8 mouse cellular contexts compared by ENCODE assay signal in genomic region chr19:7422656-7423027, GRCm38 (mm10). TPM values are rescaled to one million over a fixed set of nuclear protein-coding genes. Genes with fewer than 3 reads are reported as not detected.
DNase-seq lines count a peak whose midpoint lies in the region; ATAC-seq and TF ChIP-seq lines count a peak whose summit lies in the region.

No protein-coding gene starts in this region.

- peak overlapping the region; percentile 43 for H3K4me2 ChIP-seq in liver, embryonic 12.5 days

- H3K27ac ChIP-seq in cerebellum, adult 2 months (ENCODE audit: insufficient read depth, low read length): no peak overlapping the region
- H3K27ac ChIP-seq in liver, embryonic 12.5 days: no peak overlapping the region

- H3K27me3 ChIP-seq in cerebellum, adult 2 months (ENCODE audit: control insufficient read depth, insufficient read depth, low read length): no peaks in the 10 kb centered on the region
- H3K27me3 ChIP-seq in liver, embryonic 12.5 days (replicated peaks): peaks cover 26% of the 10 kb centered on the region

- H3K9ac ChIP-seq in liver, embryonic 12.5 days: no peak overlapping the region

- 5% methylated on average over 35 of the region's 35 CpGs for WGBS in cerebellum, adult 2 months
- WGBS in liver, embryonic 12.5 days (ENCODE audit: insufficient replicate concordance): 44% methylated on average over 35 of the region's 35 CpGs

- no peak for TF ChIP-seq CTCF in cerebellum, adult 2 months (IDR thresholded peaks at IDR 0.05; ENCODE audit: borderline replicate concordance, insufficient read depth, low read depth, low read length)

- DNase-seq in cerebellum, adult 2 months: no peak
- no peak for DNase-seq in cerebellum, adult 8-10 months
- DNase-seq in right cerebral cortex, postnatal 4 days: peak; percentile 54
- no peak for DNase-seq in right cerebral cortex, postnatal 10 days (ENCODE audit: low spot score in 2 of 2)
- peak; percentile 34 for DNase-seq in testis, postnatal 14 days (ENCODE audit: low spot score)
- no peak for DNase-seq in T-cell, adult 2 months (ENCODE audit: low spot score)

- TF ChIP-seq POLR2A in cerebellum, adult 2 months (IDR thresholded peaks at IDR 0.05; ENCODE audit: borderline replicate concordance, insufficient read depth, low read length): no peak

- H3K9me3 ChIP-seq in liver, embryonic 12.5 days (replicated peaks): no peaks in the 10 kb centered on the region

- ATAC-seq in liver, embryonic 12.5 days: no peak
- ATAC-seq in megakaryocyte, adult 5-6 weeks (ENCODE audit: poor library complexity, severe bottlenecking): no peak

- H3K4me1 ChIP-seq in cerebellum, adult 2 months (ENCODE audit: control insufficient read depth, insufficient read depth, low read length): no peaks in the 10 kb centered on the region
- peaks cover 60% of the 10 kb centered on the region for H3K4me1 ChIP-seq in liver, embryonic 12.5 days

- peak overlapping the region; percentile 61 for H3K4me3 ChIP-seq in cerebellum, adult 2 months (replicated peaks; ENCODE audit: insufficient read depth, low read depth, low read length)
- 0 out of 2 replicates have a peak overlapping the region, but pooled peaks have one; percentile 4 for H3K4me3 ChIP-seq in liver, embryonic 12.5 days

- H3K36me3 ChIP-seq in liver, embryonic 12.5 days: peaks cover 77% of the 10 kb centered on the region

RNA-seq across cellular contexts. Expression of gene 2700081O15Rik, which starts 5.2 kb away (rescaled TPM):
- 16.3 and 16.6 TPM in 2 replicates for polyA plus RNA-seq in cerebellum, adult 2 months (2012; rRNA removed)
- polyA plus RNA-seq in liver, embryonic 12.5 days (2016; fragmentation: Nextera tagmentation; extraction: Ambion mirVana): 1.9 TPM in 2 replicates
- total RNA-seq in megakaryocyte, adult 5-6 weeks (2015): 0.41 and 0.98 TPM in 2 replicates
- total RNA-seq in megakaryocyte, adult 5-6 weeks (2017): 0.51 and 0.61 TPM in 2 replicates

RNA-seq across cellular contexts. Expression of gene Spindoc, which starts 39.8 kb away (rescaled TPM):
- 18.5 and 19.0 TPM in 2 replicates for polyA plus RNA-seq in cerebellum, adult 2 months (2012; rRNA removed)
- polyA plus RNA-seq in liver, embryonic 12.5 days (2016; fragmentation: Nextera tagmentation; extraction: Ambion mirVana): 10.3 and 10.8 TPM in 2 replicates
- total RNA-seq in megakaryocyte, adult 5-6 weeks (2015): 6.8 and 9.4 TPM in 2 replicates
- 5.8 and 9.0 TPM in 2 replicates for total RNA-seq in megakaryocyte, adult 5-6 weeks (2017)

Comparison
In these comparisons a context has a peak if more than half of its experiments do, and no peak if none do; other contexts are left out.
1. DNase-seq: peak in right cerebral cortex, postnatal 4 days (single experiment) and testis, postnatal 14 days (single experiment); none in cerebellum, adult 2 months (0 of 2), cerebellum, adult 8-10 months (single experiment), right cerebral cortex, postnatal 10 days (0 of 2) and T-cell, adult 2 months (single experiment).